Mouse (Mus musculus): ENCODE data around the gene Sapcd2.
A peak's percentile ranks its signal among the peaks of the same experiment; 100 is the strongest.

DNA sequence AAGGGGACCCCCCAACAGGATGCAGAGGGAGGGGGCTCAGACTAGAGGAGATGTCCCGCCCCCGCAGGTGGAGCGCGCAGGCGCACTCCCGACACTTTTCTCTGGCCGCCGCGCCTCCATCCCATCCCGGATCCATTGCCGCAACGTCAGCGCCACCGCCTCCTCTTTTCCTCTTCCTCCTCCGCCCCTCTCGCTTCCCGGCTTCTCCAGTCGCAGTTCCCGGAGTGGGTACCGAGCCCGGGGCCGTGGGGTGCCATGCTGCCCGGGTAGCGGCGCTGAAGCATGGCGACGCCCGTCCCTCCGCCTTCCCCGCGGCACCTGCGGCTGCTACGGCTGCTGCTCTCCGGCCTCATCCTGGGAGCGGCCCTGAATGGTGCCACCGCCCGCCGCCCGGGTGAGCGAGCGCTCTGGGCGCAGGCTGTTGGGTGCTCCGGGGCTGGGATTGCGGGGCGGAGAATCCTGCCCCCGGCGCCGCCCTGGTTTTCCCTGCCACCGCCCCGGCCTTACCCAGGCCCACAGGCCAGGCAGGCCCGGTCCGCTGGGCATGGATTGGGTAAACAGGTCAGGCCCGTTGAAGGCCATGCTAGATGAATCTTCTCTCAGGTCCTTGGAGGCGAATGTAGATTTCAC is 31.0 kb downstream of the Sapcd2 start:
- TF ChIP-seq CTCF (IDR thresholded peaks at IDR 0.05; ENCODE audit: low read depth, low read length) (no peak), POLR2A (IDR thresholded peaks at IDR 0.05; ENCODE audit: extremely low read depth, insufficient read depth, low read length) (0 out of 2 replicates have a peak, but pooled peaks have one; percentile 12)

All from liver, adult 2 months (tissue).